Mouse (Mus musculus) 416B (cell line): ENCODE results near the gene Nob1.
A peak's percentile ranks its signal among the peaks of the same experiment; 100 is the strongest.

Source experiments
- DNase-seq: peaks from one replicate; pipeline ENCODE4 v3.0.0; 2011; ENCODE audit warnings: low read depth

The Nob1 gene

DNA sequence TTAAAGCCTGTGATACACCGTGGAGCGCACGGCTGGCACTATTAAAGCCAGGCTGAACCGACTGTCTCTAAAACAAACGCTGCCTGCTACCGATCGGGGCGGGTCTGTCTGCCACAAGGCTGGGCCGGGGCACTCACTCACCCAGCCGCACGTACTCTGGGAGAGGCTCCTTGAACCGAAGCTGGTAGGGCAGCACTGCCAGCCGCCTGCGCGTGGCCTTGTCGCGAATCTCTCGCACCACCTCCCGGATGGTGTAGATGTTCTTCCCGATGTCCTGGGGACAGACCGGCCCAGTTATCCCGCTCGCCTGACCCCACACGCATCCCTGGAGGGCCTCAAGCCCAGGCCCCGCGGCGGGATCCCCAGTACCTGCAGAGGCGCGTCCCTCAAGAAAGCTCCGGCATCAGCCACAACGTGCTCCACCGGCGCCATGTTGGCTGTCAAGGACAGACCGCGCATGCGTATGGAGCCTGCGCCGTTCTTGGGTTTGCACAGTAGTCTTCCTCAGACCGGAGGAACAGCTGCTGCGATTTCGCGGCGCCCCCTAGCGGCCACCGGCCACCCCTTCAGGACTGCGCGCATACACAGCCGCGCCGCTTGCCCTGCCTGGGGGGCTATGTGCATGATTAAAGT lies at the start of gene Nob1:
TSS of gene Nob1 (minus strand) at position 455 of the 633 bp plus-strand sequence.
- peak; percentile 97 for DNase-seq

DNA sequence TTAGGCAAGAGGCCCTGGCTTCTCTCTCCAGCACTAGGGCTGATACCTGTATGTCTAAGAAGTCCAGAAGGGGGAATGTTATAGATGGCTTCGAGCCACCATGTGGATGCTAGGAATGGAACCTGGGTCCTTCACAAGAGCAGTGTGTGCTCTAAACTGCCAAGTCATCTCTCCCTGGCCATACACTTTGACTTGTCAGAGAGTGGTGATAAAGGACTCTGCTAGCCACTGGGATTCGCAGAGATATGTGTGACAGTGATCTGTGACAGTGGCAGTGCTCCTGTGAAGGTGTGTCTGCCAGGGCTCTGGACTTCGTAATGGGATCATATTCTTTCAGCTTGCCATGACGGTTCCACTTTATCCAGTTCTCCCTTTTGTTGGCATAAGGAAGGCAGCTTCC lies 48.5 kb upstream of the Nob1 start:
- peak; percentile 26 for DNase-seq

DNA sequence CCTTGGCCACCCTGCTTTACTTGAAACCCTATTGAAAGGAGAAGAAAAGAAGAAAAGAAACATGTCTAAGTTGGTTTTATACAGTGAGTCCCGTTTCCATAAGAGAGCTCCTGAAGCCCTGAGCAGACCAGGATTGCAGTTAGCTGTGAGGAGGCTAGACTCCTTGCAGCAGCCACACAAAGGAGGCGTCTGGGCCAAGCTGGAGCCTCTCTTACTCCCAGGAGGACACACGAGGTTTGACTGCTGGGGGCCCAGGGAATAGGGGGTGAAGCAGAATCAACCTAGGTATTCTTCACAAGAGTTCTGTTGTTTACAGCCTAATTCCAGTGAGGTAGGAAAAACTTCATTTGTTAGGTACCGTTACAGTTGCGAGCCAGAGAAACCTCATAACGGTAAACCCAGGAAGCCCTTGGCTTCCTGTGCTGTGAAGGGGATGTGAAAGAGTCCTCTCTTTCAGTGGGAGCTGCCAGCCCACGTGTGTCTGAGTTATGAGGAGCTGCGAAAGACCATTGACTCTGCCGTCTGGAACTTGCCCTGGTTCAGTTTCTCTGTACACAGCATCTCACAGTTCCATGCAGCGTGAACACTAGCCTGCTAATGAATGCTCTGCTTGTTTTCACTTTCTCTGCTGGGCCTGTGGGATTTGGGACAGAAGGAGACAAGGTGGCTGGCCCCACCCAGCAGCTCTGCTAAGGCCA lies 47.7 kb upstream of the Nob1 start:
- peak; percentile 46 for DNase-seq

DNA sequence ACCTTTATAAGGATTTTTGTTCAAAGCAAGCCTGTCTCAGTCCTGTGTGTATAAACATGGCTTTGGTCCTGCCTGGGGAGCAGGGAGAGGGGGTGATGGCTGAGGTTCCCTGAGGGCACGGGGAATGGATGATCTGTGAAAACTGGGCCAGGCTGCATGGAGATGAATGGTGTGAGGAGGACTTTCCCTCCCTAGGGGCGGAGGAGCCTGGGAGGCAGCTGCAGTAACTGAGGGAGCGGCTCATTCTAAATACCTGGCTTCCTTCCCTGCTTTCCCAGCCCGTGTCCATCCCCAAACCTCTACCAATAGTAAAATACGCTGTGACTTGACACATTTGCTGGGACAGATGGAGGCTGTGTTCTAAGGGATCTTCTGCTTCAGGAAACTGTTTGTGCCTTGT lies 45.5 kb upstream of the Nob1 start:
- no peak for DNase-seq

DNA sequence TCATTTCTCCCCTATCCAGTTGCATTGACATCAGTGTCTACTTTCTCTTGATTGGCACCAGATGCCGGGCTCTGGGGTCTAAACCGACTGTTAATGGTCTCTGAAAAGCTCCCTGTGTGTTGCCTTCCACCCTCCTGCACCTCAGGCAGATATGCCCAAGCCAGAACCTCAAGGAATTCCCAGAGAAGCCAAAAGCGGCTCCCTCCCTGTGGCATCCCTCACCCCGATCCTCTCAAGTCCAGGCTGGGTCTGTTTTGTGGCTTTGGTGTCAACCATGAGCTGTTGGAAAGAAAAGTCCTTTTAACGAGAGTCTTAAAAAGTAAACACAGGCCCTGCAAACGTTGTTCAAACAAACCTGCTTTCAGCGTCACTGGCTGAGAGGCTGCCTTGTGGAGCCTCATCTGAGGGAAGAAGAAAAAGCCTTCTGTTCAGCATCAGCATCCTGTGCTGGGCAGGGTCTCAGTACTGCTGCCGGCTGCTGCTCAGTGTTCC lies 44.0 kb upstream of the Nob1 start:
- DNase-seq = no peak

DNA sequence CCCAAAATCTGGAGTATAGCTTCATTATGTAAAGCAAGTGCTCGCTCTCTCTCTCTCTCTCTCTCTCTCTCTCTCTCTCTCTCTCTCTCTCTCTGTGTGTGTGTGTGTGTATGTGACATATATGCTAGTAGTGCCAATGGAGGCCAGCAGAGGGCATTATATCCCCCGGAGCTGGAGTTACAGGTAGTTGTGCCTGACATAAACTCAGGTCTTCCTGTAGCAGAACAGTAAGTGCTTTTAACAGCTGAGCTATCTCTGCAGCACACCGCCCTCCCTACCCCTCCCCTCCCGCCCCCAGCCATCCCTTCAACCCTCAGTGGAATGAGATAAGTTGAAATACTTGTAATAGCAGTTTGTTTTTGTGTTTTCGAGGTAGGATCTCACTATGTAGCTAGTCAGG lies 41.8 kb upstream of the Nob1 start:
- peak; percentile 48 for DNase-seq

DNA sequence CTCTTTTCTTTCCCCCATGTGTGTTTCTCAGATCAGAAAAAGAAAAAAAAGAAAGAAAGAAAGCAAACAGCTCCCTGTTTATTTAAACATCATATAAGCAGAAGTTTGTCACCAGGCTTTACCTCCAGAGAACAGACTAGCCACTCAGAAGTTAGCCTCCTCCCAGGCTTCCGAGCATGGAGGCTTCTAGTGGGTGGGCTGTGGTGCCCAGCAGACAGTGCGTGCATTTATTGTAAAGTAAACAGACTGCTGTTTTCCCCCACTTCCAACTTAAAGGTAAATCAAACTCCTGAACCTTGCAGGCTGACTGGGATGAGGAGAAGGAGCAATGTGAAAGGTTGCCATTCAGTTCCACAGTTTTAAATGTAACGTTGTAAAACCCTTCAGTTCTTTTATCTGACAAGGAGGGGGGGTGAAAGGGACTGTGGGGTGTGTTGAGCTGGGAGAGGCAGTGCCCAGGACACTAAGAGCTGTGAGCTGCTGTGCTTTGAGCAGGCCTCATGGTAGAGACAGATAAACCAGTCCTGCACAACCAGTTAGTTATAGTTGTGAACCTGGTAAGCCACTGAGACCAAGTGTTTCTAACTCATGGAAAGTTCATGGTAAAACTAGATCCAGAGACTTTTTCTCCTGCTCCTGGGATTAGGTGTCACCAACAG lies 40.6 kb upstream of the Nob1 start:
- DNase-seq = no peak

DNA sequence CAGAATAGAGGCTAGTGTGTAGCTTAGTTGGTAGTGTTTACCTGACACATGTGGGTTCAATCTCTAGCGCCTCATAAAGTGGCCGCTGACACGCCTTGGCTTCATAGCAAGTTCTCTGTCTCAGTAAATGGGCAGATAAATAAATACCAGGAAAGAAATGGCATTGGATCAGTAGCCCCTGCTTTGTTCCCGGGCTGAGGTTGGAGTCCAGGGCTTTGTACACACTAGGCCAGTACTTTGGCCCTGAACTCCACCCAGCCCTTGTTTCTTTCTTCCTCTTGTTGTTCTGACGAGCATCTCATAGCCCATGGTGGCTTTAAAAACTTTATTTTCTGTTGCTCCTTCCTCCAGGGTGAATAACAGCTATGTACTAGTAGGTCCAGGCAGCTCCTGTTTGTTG lies 37.6 kb upstream of the Nob1 start:
- DNase-seq = no peak

DNA sequence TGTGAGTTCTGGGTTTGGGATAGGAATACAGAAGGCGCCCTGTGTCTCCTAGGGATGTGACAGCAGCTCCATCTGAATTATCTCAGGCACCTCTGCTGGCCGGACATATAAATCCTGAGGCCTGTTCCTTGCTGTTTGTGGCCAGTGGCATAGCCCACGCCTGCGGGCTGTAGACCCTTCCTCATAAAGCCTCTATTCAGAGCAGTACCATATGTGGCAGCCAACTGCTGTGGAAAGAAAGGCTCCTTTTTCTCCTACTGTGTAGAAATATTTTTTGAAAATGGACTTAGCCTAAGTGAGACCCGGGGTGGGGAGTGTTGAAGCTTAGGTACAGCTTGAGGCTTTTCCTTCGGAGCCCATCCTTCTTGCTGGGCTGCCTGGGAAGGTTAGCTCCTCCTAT lies 33.4 kb upstream of the Nob1 start:
- DNase-seq = no peak

DNA sequence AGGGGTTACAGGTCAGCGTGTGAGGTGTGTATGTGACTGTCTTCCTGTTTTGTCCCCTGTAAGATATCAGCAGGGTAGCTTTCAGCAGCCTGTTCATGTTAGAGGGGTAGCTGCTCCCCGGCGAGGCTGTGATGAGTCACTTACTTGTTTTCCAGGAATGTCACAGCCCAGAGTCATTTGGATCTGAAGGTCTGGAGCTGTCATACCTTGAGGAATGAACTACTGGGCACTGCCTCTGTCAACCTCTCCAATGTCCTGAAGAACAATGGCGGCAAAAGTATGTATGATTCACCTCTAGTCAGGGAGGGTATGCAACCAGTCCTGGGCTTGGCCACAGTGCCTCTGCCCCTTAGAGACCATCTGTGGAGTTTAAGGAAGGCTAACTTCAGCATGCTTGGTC lies 32.9 kb upstream of the Nob1 start:
- DNase-seq = no peak

DNA sequence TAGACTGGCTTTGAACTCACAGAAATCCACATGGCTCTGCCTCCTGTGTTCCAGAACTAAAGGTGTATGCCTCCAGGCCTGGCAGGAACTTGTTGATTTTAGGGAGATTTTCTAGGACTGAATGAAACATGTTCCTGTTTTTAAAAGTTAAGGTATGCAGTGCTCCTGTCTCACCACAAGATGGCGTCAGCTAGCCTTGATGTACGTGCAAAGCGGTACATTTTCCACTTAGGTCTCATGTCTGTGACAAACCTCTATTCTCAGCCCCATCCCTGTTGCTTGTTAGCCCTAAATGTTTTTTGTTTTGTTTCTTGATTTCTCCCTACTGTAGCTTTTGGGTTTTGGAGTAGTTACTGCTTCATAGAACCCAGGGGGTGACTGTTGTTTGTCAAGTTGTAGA lies 30.4 kb upstream of the Nob1 start:
- peak; percentile 84 for DNase-seq

DNA sequence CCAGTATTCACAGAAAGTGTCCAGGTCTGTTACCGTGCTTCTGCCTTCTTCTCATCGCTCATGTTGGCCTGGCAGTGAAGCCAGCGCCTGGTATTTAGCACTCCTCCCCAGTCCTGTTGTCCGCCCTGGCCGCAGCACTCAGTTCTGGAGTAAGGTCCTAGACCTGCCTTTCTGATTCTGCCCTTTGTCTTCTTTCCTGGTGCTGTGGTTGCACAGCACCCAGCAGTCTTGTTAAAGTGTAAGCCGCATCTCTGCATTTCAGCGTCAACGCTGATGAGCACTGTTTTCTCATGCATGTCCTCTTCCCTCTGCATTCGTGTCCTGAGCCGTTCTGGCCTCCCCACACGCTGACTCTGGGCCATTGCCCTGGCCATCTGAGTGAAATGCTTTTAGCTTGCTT lies 28.5 kb upstream of the Nob1 start:
- DNase-seq = no peak

DNA sequence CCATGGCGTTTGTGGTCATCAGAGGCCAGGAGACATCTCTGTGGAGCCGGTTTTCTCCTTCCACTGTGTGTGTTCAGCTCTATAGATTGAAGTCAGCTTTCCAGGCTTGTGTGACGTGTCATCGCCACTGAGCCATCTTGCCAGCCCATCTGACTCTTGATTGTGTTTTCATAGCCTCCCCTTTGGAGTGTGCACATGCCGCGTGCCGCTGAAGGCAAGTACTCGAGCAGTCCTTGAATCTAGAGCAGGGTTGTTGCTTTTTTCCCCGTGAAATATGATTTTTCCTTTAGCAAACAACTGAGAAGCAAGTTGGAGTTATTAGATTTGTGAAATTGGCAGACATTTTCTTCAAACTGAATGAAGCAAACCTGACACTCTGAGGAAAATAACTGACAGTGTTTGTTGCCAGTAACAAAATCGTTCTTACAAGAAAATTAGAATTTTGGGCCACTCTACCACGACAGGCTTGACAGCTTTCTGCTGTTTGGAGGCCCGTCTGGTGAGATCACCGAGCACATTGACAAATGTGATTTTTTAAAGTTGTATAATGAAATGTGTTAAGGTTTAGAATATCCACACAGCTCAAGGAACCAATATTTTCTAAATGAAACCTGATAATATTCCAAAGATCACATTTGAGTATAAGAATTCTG lies 26.7 kb upstream of the Nob1 start:
- no peak for DNase-seq

DNA sequence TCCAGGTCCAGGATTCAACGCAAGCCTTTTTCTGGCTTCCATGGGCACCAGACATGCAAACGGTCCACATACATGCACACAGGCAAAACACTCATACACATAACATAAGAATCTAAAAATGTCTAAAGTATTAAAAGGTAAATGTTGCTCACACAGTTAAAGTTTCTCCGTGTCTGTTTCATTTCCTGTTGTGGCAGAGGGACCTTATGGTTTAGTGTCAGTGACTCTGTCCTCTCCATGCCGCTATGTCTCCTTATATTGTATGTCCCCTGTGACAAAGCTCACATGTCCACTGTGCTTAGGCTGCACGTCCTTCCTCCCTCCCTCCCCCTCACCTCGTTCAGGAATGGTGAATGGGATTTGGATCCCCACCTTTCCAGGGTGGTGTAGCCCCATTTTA lies 24.8 kb upstream of the Nob1 start:
- DNase-seq = peak; percentile 25

DNA sequence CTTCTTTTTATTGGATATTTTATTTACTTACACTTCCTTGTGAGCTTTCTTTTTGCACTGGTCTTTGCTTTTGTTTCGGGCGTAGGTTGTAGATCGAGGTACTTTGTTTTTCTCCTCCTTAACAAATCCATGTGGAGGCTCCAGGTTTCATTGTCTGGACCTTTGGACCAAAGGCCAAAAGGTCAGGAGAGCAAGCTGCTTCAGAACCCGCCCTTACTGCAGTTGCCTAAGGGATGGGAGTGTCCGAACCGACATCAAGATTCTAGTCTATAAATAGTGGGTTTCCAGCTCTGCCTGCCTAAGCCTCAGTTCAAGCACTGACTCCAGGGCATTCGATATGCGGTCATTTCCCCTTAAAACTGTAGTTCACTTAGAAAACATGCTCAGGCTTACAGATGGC lies 24.3 kb upstream of the Nob1 start:
- no peak for DNase-seq

DNA sequence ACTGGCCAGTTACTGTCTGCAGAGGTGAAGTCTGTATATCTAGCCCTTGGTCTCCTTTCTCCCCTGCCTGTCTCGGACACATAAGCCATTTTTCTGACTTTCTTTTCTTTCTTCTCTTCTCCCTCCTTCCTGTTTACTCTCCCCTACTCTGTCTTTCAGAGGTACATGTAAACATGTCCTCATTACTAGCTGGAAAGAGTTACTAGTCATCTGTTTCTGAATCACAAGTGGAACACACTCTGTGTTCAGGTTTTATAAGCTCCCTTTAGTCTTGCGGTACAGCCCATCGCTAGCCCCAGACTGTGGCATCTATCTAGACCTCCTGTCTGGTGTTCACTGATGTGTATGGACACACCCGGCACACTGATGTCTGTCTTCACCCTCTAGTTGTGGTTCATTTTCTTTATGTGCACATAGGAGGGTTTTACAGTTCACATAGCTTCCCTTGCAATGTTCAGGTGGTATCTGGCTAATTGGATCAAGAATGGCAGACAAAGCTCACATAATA lies 23.6 kb upstream of the Nob1 start:
- DNase-seq = no peak

DNA sequence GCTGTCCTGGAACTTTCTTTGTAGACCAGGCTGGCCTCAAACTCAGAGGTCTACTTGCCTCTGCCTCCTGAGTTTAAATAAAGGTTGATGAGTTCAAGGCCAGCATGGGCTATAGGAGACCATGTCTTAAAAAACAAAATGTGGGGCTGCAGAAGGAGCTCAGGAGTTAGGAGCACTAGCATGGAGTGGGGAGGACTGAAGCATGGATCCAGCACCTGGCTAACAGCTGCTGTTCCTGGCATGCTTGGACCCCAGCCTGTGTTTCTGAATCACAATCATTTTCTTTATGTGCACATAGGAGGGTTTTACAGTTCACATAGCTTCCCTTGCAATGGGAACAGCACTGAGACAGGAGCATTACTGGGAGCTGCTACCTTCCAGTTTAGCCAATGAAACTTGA lies 22.9 kb upstream of the Nob1 start:
- no peak for DNase-seq

DNA sequence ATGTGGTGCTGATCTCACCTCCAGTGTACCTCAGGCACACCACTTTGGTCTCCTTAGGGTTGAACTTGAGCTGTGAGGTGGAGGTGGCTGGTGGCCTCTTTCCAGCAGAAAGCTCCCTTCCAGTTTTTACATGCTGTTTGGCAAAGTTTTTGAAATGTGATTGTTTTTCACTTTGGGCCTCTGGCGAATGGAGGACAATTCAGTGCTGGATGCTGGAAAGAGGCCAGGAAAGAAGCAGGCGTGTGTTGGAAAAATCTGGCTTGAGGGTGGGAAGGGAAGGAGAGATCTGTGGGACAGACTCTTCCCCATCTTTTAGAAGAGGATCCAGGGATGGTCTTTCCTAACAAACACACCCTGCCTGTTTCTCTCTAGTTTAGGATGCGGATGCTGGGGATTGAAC lies 19.8 kb upstream of the Nob1 start:
- DNase-seq = no peak

DNA sequence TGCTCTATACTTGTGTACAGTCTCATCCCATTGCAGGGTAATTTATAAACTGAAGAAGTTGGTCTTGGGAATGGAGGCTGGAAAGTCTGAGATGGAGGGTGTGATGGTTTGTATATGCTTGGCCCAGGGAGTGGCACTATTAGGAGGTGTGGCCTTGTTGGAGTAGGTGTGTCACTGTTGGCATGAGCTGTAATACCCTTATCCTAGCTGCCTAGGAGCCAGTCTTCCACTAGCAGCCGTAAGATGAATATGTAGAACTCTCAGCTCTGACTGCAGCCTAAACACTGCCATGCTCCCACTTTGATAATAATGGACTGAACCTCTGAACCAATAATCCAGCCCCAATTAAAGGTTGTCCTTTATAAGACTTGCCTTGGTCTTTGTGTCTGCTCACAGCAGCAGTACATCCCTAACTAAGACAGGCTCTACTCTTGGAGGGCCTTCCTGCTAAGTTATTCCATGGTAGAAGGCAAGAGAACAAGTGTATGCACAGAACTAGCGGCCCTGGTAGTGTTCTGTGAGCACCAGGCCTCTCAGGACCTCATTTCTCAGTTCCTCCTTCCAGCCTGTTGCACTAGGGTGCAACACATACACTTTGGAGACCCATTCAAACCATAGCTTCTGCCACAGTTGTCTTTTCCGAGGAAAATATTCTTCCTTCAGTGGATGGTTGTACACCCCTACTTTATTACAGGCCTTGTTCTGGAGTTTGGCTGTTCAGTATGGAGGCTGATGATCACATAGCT lies 15.2 kb upstream of the Nob1 start:
- no peak for DNase-seq

DNA sequence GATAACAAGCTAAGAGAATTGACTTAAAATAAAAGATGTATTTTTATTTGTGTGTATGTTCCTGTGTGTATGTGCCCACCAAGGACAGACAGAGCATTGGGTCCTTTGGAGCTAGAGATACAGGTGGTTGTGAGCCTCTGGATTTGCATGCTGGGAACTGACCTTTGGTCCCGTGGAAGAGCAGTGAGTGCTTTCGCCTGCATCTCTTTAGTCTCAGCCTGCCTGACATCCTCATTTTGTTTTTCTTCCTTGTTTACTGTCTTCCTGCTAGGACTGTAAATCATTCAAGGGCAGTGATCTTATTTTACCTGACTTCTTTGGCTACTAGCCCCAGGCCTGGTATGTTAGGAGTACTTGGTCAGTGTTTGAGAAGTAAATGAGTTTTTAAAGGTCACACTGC lies 12.9 kb upstream of the Nob1 start:
- no peak for DNase-seq

DNA sequence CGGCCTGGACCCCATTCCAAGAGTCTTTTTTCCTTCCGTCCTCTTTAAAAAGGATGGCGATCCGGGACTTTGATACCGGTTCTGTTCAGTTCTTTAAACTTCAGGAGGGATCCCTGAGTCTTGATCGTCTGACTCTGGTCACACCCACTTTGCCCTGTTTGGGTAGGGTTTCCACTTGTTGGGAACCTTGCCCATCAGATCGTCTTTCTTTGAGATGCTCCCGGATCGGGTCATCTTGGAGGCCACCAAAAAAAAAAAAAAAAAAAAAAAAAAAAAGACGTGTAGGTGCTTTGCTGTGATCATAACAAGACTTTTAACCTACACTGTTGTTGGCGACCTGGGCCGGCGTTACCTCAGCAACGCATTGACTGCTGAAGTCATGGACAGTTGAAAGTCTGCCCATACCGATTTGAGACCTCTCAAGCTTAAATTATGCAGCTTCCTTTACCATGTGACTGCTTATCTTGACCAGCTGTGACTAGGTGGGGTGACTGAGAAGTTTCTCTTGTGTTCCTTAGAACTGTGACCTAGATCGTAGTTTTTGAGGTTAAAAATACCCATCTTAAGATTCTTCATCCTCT lies 12.1 kb upstream of the Nob1 start:
- peak; percentile 71 for DNase-seq
